Mouse (Mus musculus): ENCODE measurements around the gene Tmem94. TPM values are rescaled to one million over a fixed set of nuclear protein-coding genes. Genes with fewer than 3 reads are reported as not detected.
"Not testable (repeated sequence)": the region's sequence is repeated elsewhere in the genome, so short reads cannot be mapped to it uniquely, and the experiment has no call there.

The Tmem94 gene
- polyA plus RNA-seq, 1 experiment = 22.7 TPM

- no peak overlapping the region for H3K4me3 ChIP-seq (replicated peaks)
- no peak for TF ChIP-seq GATA1 (IDR thresholded peaks at IDR 0.05; ENCODE audit: borderline replicate concordance, low read length)
- TF ChIP-seq FLI1 (IDR thresholded peaks at IDR 0.05; ENCODE audit: low read length) = no peak
- no peaks in the 10 kb centered on the region for H3K36me3 ChIP-seq (replicated peaks; ENCODE audit: low read length)
- H3K9me3 ChIP-seq = peaks cover 4% of the 10 kb centered on the region; the same call in 1 of the 2 replicates
- H3K4me1 ChIP-seq = peaks cover 7% of the 10 kb centered on the region
- peaks cover 43% of the 10 kb centered on the region for H3K27me3 ChIP-seq (replicated peaks)
Measured at GRCm38 (mm10) chr11:115741070-115741469, 24.2 kb upstream of the Tmem94 start.

- Histone ChIP-seq H3K4me3 (replicated peaks) (no peak overlapping the region), H3K27me3 (replicated peaks) (peaks cover 48% of the 10 kb centered on the region), H3K4me1 (peaks cover 24% of the 10 kb centered on the region), H3K9me3 (peaks cover 4% of the 10 kb centered on the region; the same call in 1 of the 2 replicates), H3K36me3 (replicated peaks; ENCODE audit: low read length) (no peaks in the 10 kb centered on the region)
- TF ChIP-seq FLI1 (IDR thresholded peaks at IDR 0.05; ENCODE audit: low read length) = no peak
- no peak for TF ChIP-seq GATA1 (IDR thresholded peaks at IDR 0.05; ENCODE audit: borderline replicate concordance, low read length)
Measured at GRCm38 (mm10) chr11:115742926-115743325, 22.3 kb upstream of the Tmem94 start.

GRCm38 (mm10) chr11:115744385-115744784 lies 20.8 kb upstream of the Tmem94 start:
- Histone ChIP-seq H3K36me3 (replicated peaks; ENCODE audit: low read length) (no peaks in the 10 kb centered on the region), H3K4me1 (peaks cover 28% of the 10 kb centered on the region), H3K4me3 (replicated peaks) (no peak overlapping the region), H3K9me3 (peaks cover 4% of the 10 kb centered on the region; the same call in 1 of the 2 replicates), H3K27me3 (replicated peaks) (peaks cover 45% of the 10 kb centered on the region)
- TF ChIP-seq FLI1 (IDR thresholded peaks at IDR 0.05; ENCODE audit: low read length) (no peak), GATA1 (IDR thresholded peaks at IDR 0.05; ENCODE audit: borderline replicate concordance, low read length) (no peak)

- no peaks in the 10 kb centered on the region for H3K36me3 ChIP-seq (replicated peaks; ENCODE audit: low read length)
- H3K9me3 ChIP-seq = peaks cover 4% of the 10 kb centered on the region; the same call in 1 of the 2 replicates
- no peak overlapping the region for H3K4me3 ChIP-seq (replicated peaks)
- no peak for TF ChIP-seq GATA1 (IDR thresholded peaks at IDR 0.05; ENCODE audit: borderline replicate concordance, low read length)
- TF ChIP-seq FLI1 (IDR thresholded peaks at IDR 0.05; ENCODE audit: low read length) = no peak
- H3K27me3 ChIP-seq (replicated peaks) = peaks cover 38% of the 10 kb centered on the region
- peaks cover 28% of the 10 kb centered on the region for H3K4me1 ChIP-seq
Measured at GRCm38 (mm10) chr11:115746109-115746508, 19.1 kb upstream of the Tmem94 start.

DNA sequence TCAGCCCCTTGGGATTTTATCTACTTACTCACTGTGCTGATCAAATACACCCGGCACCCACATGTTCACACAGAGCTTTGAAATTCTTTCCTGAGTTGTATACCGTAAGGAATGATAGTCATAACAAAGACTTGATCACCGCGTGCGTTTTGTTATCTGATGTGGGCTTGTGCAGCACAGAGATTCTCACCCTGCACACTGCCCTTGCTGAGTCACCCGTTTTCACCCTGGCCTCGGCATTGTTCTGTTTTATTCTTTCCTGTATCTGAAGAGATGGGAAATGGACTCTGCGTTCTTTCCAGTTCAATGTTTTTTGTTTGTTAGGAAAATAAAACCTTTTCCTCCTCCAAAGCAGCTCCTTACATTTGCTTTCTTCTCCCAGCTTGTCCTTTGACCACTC lies 18.5 kb upstream of the Tmem94 start:
- H3K9me3 ChIP-seq = peaks cover 4% of the 10 kb centered on the region; the same call in 1 of the 2 replicates
- H3K36me3 ChIP-seq (replicated peaks; ENCODE audit: low read length) = no peaks in the 10 kb centered on the region
- peaks cover 35% of the 10 kb centered on the region for H3K27me3 ChIP-seq (replicated peaks)
- H3K4me3 ChIP-seq (replicated peaks) = no peak overlapping the region
- TF ChIP-seq FLI1 (IDR thresholded peaks at IDR 0.05; ENCODE audit: low read length) (no peak), GATA1 (IDR thresholded peaks at IDR 0.05; ENCODE audit: borderline replicate concordance, low read length) (no peak)
- H3K4me1 ChIP-seq = peaks cover 30% of the 10 kb centered on the region

GRCm38 (mm10) chr11:115747351-115747750 lies 17.9 kb upstream of the Tmem94 start:
- H3K9me3 ChIP-seq = peaks cover 4% of the 10 kb centered on the region; the same call in 1 of the 2 replicates
- H3K4me1 ChIP-seq = peaks cover 32% of the 10 kb centered on the region
- TF ChIP-seq FLI1 (IDR thresholded peaks at IDR 0.05; ENCODE audit: low read length) (no peak), GATA1 (IDR thresholded peaks at IDR 0.05; ENCODE audit: borderline replicate concordance, low read length) (no peak)
- peaks cover 34% of the 10 kb centered on the region for H3K27me3 ChIP-seq (replicated peaks)
- H3K36me3 ChIP-seq (replicated peaks; ENCODE audit: low read length) = no peaks in the 10 kb centered on the region
- H3K4me3 ChIP-seq (replicated peaks) = no peak overlapping the region

GRCm38 (mm10) chr11:115749834-115750233 lies 15.4 kb upstream of the Tmem94 start:
- TF ChIP-seq GATA1 (IDR thresholded peaks at IDR 0.05; ENCODE audit: borderline replicate concordance, low read length) (no peak), FLI1 (IDR thresholded peaks at IDR 0.05; ENCODE audit: low read length) (no peak)
- H3K27me3 ChIP-seq (replicated peaks) = peaks cover 15% of the 10 kb centered on the region
- H3K9me3 ChIP-seq = peaks cover 4% of the 10 kb centered on the region; the same call in 1 of the 2 replicates
- no peak overlapping the region for H3K4me3 ChIP-seq (replicated peaks)
- no peaks in the 10 kb centered on the region for H3K36me3 ChIP-seq (replicated peaks; ENCODE audit: low read length)
- H3K4me1 ChIP-seq = peaks cover 29% of the 10 kb centered on the region

DNA sequence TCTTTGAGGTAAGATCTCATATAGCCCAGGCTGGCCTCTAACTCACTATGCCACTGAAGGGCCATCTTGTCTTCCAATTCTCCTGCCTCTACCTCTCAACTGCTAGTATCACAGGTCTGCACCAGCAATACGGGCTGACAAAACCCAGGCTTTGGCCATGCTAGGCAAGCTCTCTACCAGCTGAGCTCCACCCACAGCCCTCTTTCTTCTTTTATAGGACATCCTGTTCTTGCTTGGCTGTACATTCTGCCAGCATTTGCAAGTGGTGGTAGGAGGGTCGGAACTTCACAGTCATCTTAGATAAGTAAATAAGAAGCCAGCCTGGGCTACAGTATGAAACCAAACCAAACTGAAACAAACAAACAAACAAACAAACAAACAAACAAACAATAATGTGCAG lies 13.5 kb upstream of the Tmem94 start:
- no peak for TF ChIP-seq GATA1 (IDR thresholded peaks at IDR 0.05; ENCODE audit: borderline replicate concordance, low read length)
- TF ChIP-seq FLI1 (IDR thresholded peaks at IDR 0.05; ENCODE audit: low read length) = no peak
- no peak overlapping the region for H3K4me3 ChIP-seq (replicated peaks)
- no peaks in the 10 kb centered on the region for H3K36me3 ChIP-seq (replicated peaks; ENCODE audit: low read length)
- H3K9me3 ChIP-seq = no peaks in the 10 kb centered on the region
- H3K4me1 ChIP-seq = peaks cover 20% of the 10 kb centered on the region
- peaks cover 12% of the 10 kb centered on the region for H3K27me3 ChIP-seq (replicated peaks)

GRCm38 (mm10) chr11:115752653-115753052 lies 12.6 kb upstream of the Tmem94 start:
- Histone ChIP-seq H3K27me3 (replicated peaks) (peaks cover 10% of the 10 kb centered on the region), H3K9me3 (no peaks in the 10 kb centered on the region)
- TF ChIP-seq FLI1 (IDR thresholded peaks at IDR 0.05; ENCODE audit: low read length) (no peak), GATA1 (IDR thresholded peaks at IDR 0.05; ENCODE audit: borderline replicate concordance, low read length) (no peak)

GRCm38 (mm10) chr11:115753485-115753884 lies 11.7 kb upstream of the Tmem94 start:
- H3K9me3 ChIP-seq = no peaks in the 10 kb centered on the region
- TF ChIP-seq FLI1 (IDR thresholded peaks at IDR 0.05; ENCODE audit: low read length) = no peak
- TF ChIP-seq GATA1 (IDR thresholded peaks at IDR 0.05; ENCODE audit: borderline replicate concordance, low read length) = no peak
- peaks cover 4% of the 10 kb centered on the region for H3K4me1 ChIP-seq
- H3K36me3 ChIP-seq (replicated peaks; ENCODE audit: low read length) = no peaks in the 10 kb centered on the region
- H3K4me3 ChIP-seq (replicated peaks) = no peak overlapping the region
- peaks cover 4% of the 10 kb centered on the region for H3K27me3 ChIP-seq (replicated peaks)

More at GRCm38 (mm10) chr11:115752653-115753052, 12.6 kb upstream of the Tmem94 start:
- H3K36me3 ChIP-seq (replicated peaks; ENCODE audit: low read length) = no peaks in the 10 kb centered on the region
- H3K4me1 ChIP-seq = peaks cover 11% of the 10 kb centered on the region
- no peak overlapping the region for H3K4me3 ChIP-seq (replicated peaks)

DNA sequence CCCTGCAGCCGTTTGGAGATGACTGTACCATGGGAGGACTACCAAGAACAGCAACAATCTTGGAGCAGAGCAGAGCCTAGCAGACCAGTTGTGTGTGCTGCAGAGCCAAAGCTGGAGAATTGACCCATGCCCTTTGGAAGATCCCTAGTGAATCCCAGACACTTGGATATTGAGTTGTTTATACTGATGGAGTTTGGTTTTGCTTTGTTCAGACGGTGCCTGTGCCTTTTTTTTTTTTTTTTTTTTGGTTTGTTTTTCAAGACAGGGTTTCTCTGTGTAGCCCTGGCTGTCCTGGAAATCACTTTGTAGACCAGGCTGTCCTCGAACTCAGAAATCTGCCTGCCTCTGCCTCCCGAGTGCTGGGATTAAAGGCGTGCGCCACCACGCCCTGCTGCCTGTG lies 3.1 kb upstream of the Tmem94 start:
- H3K36me3 ChIP-seq (replicated peaks; ENCODE audit: low read length); H3K9me3 ChIP-seq; H3K4me3 ChIP-seq (replicated peaks); H3K27me3 ChIP-seq (replicated peaks): not testable (repeated sequence)
- H3K4me1 ChIP-seq = peaks cover 22% of the 10 kb centered on the region

All from megakaryocyte, embryonic 14.5 days (primary cell).